Mouse (Mus musculus) heart, postnatal 0 days (tissue): ENCODE results near the gene Ube2ql1.

Source experiments
- CTCF ChIP-seq: IDR thresholded peaks from 2 replicates; pipeline ENCODE4 v1.5.1; 2016; ENCODE audit warnings: antibody characterized with exemption, control low read depth, low read depth
- EP300 ChIP-seq: IDR thresholded peaks from 2 replicates; pipeline ENCODE4 v1.6.1; 2016; ENCODE audit warnings: antibody characterized with exemption, low read depth

DNA sequence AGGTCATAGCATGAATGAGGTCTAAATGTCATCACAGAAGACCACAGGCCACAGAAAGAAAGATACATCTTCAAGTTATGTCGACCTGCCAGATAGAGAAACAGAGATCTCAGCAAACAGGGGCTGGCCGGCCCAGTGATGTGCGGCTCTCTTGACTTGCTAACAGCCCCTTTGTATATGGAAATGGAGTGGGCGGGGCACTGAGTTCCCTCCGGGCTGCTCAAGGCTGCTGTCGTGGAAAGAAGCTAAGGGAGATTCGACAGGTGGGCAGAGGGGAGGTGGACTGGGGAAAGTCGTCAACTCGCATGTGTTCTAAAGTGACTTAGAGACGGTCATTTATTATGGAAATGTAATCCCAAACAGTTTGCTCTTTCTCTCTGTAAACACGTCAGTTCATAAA lies 36.2 kb downstream of the Ube2ql1 start:
- TF ChIP-seq CTCF = no peak
- TF ChIP-seq EP300 = no peak
